Mouse (Mus musculus): ENCODE results near the gene Gabbr1.

DNA sequence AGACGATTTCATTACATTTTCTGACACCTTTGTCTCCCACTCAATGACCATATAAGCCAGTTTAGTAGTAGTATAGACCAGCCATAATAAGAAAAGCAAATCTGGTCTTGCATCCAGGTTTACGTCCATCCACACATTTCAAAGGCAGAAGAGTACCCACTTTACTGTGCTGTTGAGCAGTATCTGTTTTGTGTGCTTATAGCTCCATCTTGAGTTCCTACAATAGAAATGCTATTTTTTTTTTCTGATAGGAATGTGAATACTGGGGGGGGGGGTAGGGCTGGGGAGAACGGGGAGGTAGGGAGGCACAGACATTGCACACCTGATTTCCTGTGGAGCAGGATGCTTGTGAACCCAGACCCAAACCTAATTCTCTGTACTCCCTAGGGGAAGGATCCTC is 2.2 kb downstream of the Gabbr1 start:
- TF ChIP-seq CTCF (IDR thresholded peaks at IDR 0.05; ENCODE audit: borderline replicate concordance, insufficient read depth, low read length) (no peak), POLR2A (IDR thresholded peaks at IDR 0.05; ENCODE audit: low read depth, low read length) (no peak)
